Mouse (Mus musculus) cerebellum, adult 2 months (tissue): ENCODE measurements at regions not wholly inside any gene's neighbourhood (a gene's known extent, or its start where the extent isn't known, plus 50 kb on each side); places are given as distances from the start of the nearest gene placed in this dataset.

Experiments used
- CTCF ChIP-seq: fragments of 200-500 bp; IDR thresholded peaks from 2 replicates; pipeline ENCODE4 v1.5.1; 2011; ENCODE audit warnings: low read depth, mild to moderate bottlenecking, control low read depth, low read length, moderate library complexity, borderline replicate concordance; ENCODE audit not compliant: insufficient read depth
- POLR2A ChIP-seq: fragments of 200-500 bp; IDR thresholded peaks from 2 replicates; pipeline ENCODE4 v1.6.1; 2011; ENCODE audit warnings: low read length, control low read depth, borderline replicate concordance; ENCODE audit not compliant: insufficient read depth

GRCm38 (mm10) chr3:156235955-156236354 is 325.6 kb upstream of the Negr1 start:
- TF ChIP-seq CTCF = no peak
- TF ChIP-seq POLR2A = no peak
